Mouse (Mus musculus): ENCODE results near the gene Cybrd1.

DNA sequence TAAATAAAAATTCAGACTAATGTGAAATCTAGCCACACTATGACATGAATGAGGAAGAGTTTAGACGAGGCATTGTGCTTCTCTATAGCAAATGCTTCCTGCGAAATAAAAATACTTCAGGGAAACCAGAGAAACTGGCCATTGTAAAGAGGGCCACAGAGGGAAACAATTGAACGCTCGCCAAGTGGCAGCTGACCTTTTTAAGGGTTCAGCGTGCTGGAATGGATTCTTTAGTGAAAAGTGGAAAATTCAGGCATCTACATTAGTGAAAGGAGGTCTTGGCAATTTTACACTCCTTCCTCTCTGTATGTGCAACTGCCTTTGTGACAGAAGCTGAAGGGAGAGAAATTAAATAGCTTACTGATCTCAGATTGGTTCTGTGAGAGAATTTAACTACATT is 3.7 kb downstream of the Cybrd1 start:
- TF ChIP-seq CTCF (IDR thresholded peaks at IDR 0.05; ENCODE audit: extremely low read depth, insufficient read length, insufficient replicate concordance, low read depth, low read length) (no peak), POLR2A (IDR thresholded peaks at IDR 0.05; ENCODE audit: low read depth, low read length) (no peak)

Measured in small intestine, adult 2 months (tissue).